Mouse (Mus musculus) neural tube, embryonic 15.5 days (tissue): Measurements from ENCODE around the gene Rnf222. TPM values are rescaled to one million over a fixed set of nuclear protein-coding genes. Genes with fewer than 3 reads are reported as not detected.

Experiments
- ATAC-seq: fragments of 200-750 bp; cut with Nextera tagmentation; 2 replicates; pipeline ENCODE4 v1.8.0; 2017; ENCODE audit warnings: mild to moderate bottlenecking, moderate TSS enrichment, moderate library complexity; ENCODE audit not compliant: low FRiP score
- H3K27ac ChIP-seq: fragments of 300-500 bp; sonication (generic); replicated peaks from 2 replicates; pipeline ENCODE4 v1.5.1; 2015; ENCODE audit warnings: mild to moderate bottlenecking, inconsistent platforms
- H3K27me3 ChIP-seq: fragments of 300-500 bp; sonication (generic); replicated peaks from 2 replicates; pipeline ENCODE4 v1.6.1; 2015; ENCODE audit warnings: inconsistent platforms
- H3K36me3 ChIP-seq: fragments of 300-500 bp; sonication (generic); 2 replicates; pipeline ENCODE4 v1.6.1; 2015; ENCODE audit warnings: inconsistent platforms
- H3K4me1 ChIP-seq: fragments of 300-500 bp; sonication (generic); 2 replicates; pipeline ENCODE4 v1.6.1; 2015; ENCODE audit warnings: inconsistent platforms
- H3K4me2 ChIP-seq: fragments of 300-500 bp; sonication (generic); 2 replicates; pipeline ENCODE4 v1.6.1; 2015; ENCODE audit warnings: inconsistent platforms, mild to moderate bottlenecking, moderate library complexity
- H3K4me3 ChIP-seq: fragments of 300-500 bp; sonication (generic); replicated peaks from 2 replicates; pipeline ENCODE4 v1.5.1; 2015; ENCODE audit warnings: mild to moderate bottlenecking, inconsistent platforms
- H3K9ac ChIP-seq: fragments of 300-500 bp; sonication (generic); replicated peaks from 2 replicates; pipeline ENCODE4 v1.6.1; 2015; ENCODE audit warnings: mild to moderate bottlenecking, inconsistent platforms
- H3K9me3 ChIP-seq: fragments of 300-500 bp; sonication (generic); replicated peaks from 2 replicates; pipeline ENCODE4 v1.6.1; 2016; ENCODE audit warnings: inconsistent platforms
- WGBS: fragments of 180-500 bp; shearing (Covaris S2); methylation state at CpG from one replicate; pipeline ENCODE4 v1.1.7; 2015; ENCODE audit warnings: mixed read lengths; 5-methylcytosine and 5-hydroxymethylcytosine counted together
- polyA plus RNA-seq: library from polyadenylated mRNA; unstranded; fragments of >200 nt; fragmentation: Nextera tagmentation; extraction: Ambion mirVana; gene quantifications from 2 replicates; pipeline ENCODE4 v1.2.1, GENCODE M21; 2015

The Rnf222 gene
- polyA plus RNA-seq, 1 experiment from 2014 or later: not detected

GRCm38 (mm10) chr11:68891823-68892222 lies 3.5 kb downstream of the Rnf222 start:
- Histone ChIP-seq H3K27me3 (no peaks in the 10 kb centered on the region), H3K9me3 (no peaks in the 10 kb centered on the region), H3K4me2 (no peak overlapping the region), H3K4me1 (no peaks in the 10 kb centered on the region), H3K4me3 (no peak overlapping the region), H3K36me3 (no peaks in the 10 kb centered on the region), H3K27ac (no peak overlapping the region), H3K9ac (no peak overlapping the region)
- WGBS: 82% methylated on average over 5 of the region's 5 CpGs
- no peak for ATAC-seq

GRCm38 (mm10) chr11:68892233-68892832 lies 4.0 kb downstream of the Rnf222 start:
- H3K9me3 ChIP-seq: no peaks in the 10 kb centered on the region
- H3K27me3 ChIP-seq: no peaks in the 10 kb centered on the region
- no peaks in the 10 kb centered on the region for H3K4me1 ChIP-seq
- H3K36me3 ChIP-seq: no peaks in the 10 kb centered on the region
- H3K27ac ChIP-seq: no peak overlapping the region
- H3K9ac ChIP-seq: no peak overlapping the region
- ATAC-seq: no peak
- no peak overlapping the region for H3K4me3 ChIP-seq
- 79% methylated on average over 15 of the region's 15 CpGs for WGBS
- no peak overlapping the region for H3K4me2 ChIP-seq

GRCm38 (mm10) chr11:68893911-68894464 lies 5.6 kb downstream of the Rnf222 start:
- WGBS: 73% methylated on average over 12 of the region's 12 CpGs
- Histone ChIP-seq H3K4me3 (no peak overlapping the region), H3K4me1 (no peaks in the 10 kb centered on the region), H3K27me3 (0 out of 2 replicates have a peak, but pooled peaks cover 2% of the 10 kb centered on the region), H3K9ac (no peak overlapping the region), H3K9me3 (no peaks in the 10 kb centered on the region), H3K4me2 (no peak overlapping the region), H3K27ac (no peak overlapping the region), H3K36me3 (no peaks in the 10 kb centered on the region)
- no peak for ATAC-seq

- Histone ChIP-seq H3K27me3 (0 out of 2 replicates have a peak, but pooled peaks cover 4% of the 10 kb centered on the region), H3K4me2 (no peak overlapping the region), H3K4me3 (no peak overlapping the region), H3K27ac (no peak overlapping the region), H3K9ac (no peak overlapping the region), H3K4me1 (peaks cover 5% of the 10 kb centered on the region), H3K36me3 (no peaks in the 10 kb centered on the region), H3K9me3 (no peaks in the 10 kb centered on the region)
- ATAC-seq: no peak
- WGBS: 96% methylated on average over 5 of the region's 5 CpGs
These were observed 7.9 kb downstream of the Rnf222 start for GRCm38 (mm10) chr11:68896247-68896646.

GRCm38 (mm10) chr11:68897120-68897519 lies 8.8 kb downstream of the Rnf222 start:
- Histone ChIP-seq H3K36me3 (no peaks in the 10 kb centered on the region), H3K9me3 (no peaks in the 10 kb centered on the region), H3K9ac (no peak overlapping the region), H3K4me2 (no peak overlapping the region), H3K27me3 (0 out of 2 replicates have a peak, but pooled peaks cover 4% of the 10 kb centered on the region), H3K27ac (no peak overlapping the region), H3K4me3 (no peak overlapping the region), H3K4me1 (peaks cover 5% of the 10 kb centered on the region)
- 49% methylated on average over 4 of the region's 4 CpGs for WGBS
- no peak for ATAC-seq

- Histone ChIP-seq H3K36me3 (no peaks in the 10 kb centered on the region), H3K9me3 (no peaks in the 10 kb centered on the region), H3K4me2 (no peak overlapping the region), H3K9ac (no peak overlapping the region), H3K27ac (no peak overlapping the region), H3K4me3 (no peak overlapping the region), H3K4me1 (peaks cover 12% of the 10 kb centered on the region), H3K27me3 (0 out of 2 replicates have a peak, but pooled peaks cover 4% of the 10 kb centered on the region)
- ATAC-seq: no peak
- 75% methylated on average over 6 of the region's 6 CpGs for WGBS
These were observed 9.5 kb downstream of the Rnf222 start for GRCm38 (mm10) chr11:68897838-68898237.

GRCm38 (mm10) chr11:68898790-68899189 lies 10.4 kb downstream of the Rnf222 start:
- Histone ChIP-seq H3K27me3 (0 out of 2 replicates have a peak, but pooled peaks cover 4% of the 10 kb centered on the region), H3K4me3 (no peak overlapping the region), H3K9ac (no peak overlapping the region), H3K36me3 (peaks cover 8% of the 10 kb centered on the region), H3K4me2 (no peak overlapping the region), H3K27ac (no peak overlapping the region), H3K9me3 (no peaks in the 10 kb centered on the region), H3K4me1 (peaks cover 17% of the 10 kb centered on the region)
- 94% methylated on average over 6 of the region's 6 CpGs for WGBS
- no peak for ATAC-seq

GRCm38 (mm10) chr11:68899815-68900214 lies 11.5 kb downstream of the Rnf222 start:
- Histone ChIP-seq H3K4me2 (no peak overlapping the region), H3K4me1 (peaks cover 17% of the 10 kb centered on the region), H3K9ac (no peak overlapping the region), H3K27me3 (0 out of 2 replicates have a peak, but pooled peaks cover 4% of the 10 kb centered on the region), H3K4me3 (no peak overlapping the region), H3K27ac (no peak overlapping the region), H3K36me3 (peaks cover 17% of the 10 kb centered on the region), H3K9me3 (no peaks in the 10 kb centered on the region)
- 93% methylated on average over 8 of the region's 8 CpGs for WGBS
- ATAC-seq: no peak

GRCm38 (mm10) chr11:68900519-68901350 lies 12.4 kb downstream of the Rnf222 start:
- Histone ChIP-seq H3K36me3 (peaks cover 26% of the 10 kb centered on the region), H3K4me1 (peaks cover 20% of the 10 kb centered on the region), H3K4me3 (peak overlapping the region; percentile 93), H3K9me3 (no peaks in the 10 kb centered on the region), H3K27me3 (0 out of 2 replicates have a peak, but pooled peaks cover 4% of the 10 kb centered on the region), H3K27ac (no peak overlapping the region), H3K9ac (peak overlapping the region; percentile 51), H3K4me2 (peak overlapping the region; percentile 80)
- WGBS: 29% methylated on average over 31 of the region's 31 CpGs
- ATAC-seq: peak; percentile 45

- Histone ChIP-seq H3K4me1 (peaks cover 20% of the 10 kb centered on the region), H3K9me3 (no peaks in the 10 kb centered on the region), H3K9ac (peak within 1 kb of the TSS; percentile 96), H3K4me3 (peak within 1 kb of the TSS; percentile 93), H3K27me3 (0 out of 2 replicates have a peak, but pooled peaks cover 4% of the 10 kb centered on the region), H3K27ac (peak within 1 kb of the TSS; percentile 94), H3K4me2 (peak within 1 kb of the TSS; percentile 80), H3K36me3 (peaks cover 34% of the 10 kb centered on the region)
- WGBS: under 1% methylated on average over 52 of the region's 52 CpGs
- peak; percentile 90 for ATAC-seq
These were observed 13.1 kb downstream of the Rnf222 start, which contains the start of gene Rpl26 for GRCm38 (mm10) chr11:68901351-68902046. Gene Rpl26, plus strand, starts transcription at chr11:68901583.

- H3K4me3 ChIP-seq: peak overlapping the region; percentile 93
- H3K27ac ChIP-seq: peak overlapping the region; percentile 94
- ATAC-seq: no peak
- H3K27me3 ChIP-seq: 0 out of 2 replicates have a peak, but pooled peaks cover 4% of the 10 kb centered on the region
- H3K36me3 ChIP-seq: peaks cover 39% of the 10 kb centered on the region
- H3K4me1 ChIP-seq: peaks cover 20% of the 10 kb centered on the region
- no peaks in the 10 kb centered on the region for H3K9me3 ChIP-seq
- H3K9ac ChIP-seq: peak overlapping the region; percentile 96
- WGBS: under 1% methylated on average over 10 of the region's 10 CpGs
- peak overlapping the region; percentile 80 for H3K4me2 ChIP-seq
These were observed 13.7 kb downstream of the Rnf222 start for GRCm38 (mm10) chr11:68902047-68902364.
